Mouse (Mus musculus) myocyte (in vitro differentiated cells): ENCODE measurements around the gene Fam234a.

Source experiments
- CEBPB ChIP-seq: IDR thresholded peaks from 2 replicates; pipeline ENCODE4 v1.6.1; 2011; ENCODE audit warnings: mild to moderate bottlenecking, moderate library complexity; ENCODE audit not compliant: poor library complexity, insufficient read depth, severe bottlenecking
- E2F4 ChIP-seq: IDR thresholded peaks from one replicate; pipeline ENCODE4 v1.6.1; 2011; ENCODE audit warnings: mild to moderate bottlenecking, control low read depth, moderate library complexity; ENCODE audit not compliant: insufficient read depth
- MAX ChIP-seq: IDR thresholded peaks from one replicate; pipeline ENCODE4 v1.6.1; 2011; ENCODE audit warnings: low read depth, mild to moderate bottlenecking, control low read depth
- MYOD1 ChIP-seq, 3 experiments: IDR thresholded peaks; one replicate each; pipeline ENCODE4 v1.6.1; 2011; ENCODE audit warnings: control low read depth in 2 of 3, low read depth in 2 of 3, mild to moderate bottlenecking in 2 of 3, moderate library complexity in 1 of 3; ENCODE audit not compliant: insufficient read length in 2 of 3, control insufficient read depth in 1 of 3
- MYOG ChIP-seq, 3 experiments: IDR thresholded peaks; one replicate each; pipeline ENCODE4 v1.6.1; 2011; ENCODE audit warnings: control low read depth in 2 of 3, low read depth in 2 of 3, mild to moderate bottlenecking in 2 of 3; ENCODE audit not compliant: insufficient read length in 2 of 3, control insufficient read depth in 1 of 3, insufficient read depth in 1 of 3
- POLR2A ChIP-seq: IDR thresholded peaks from one replicate; pipeline ENCODE4 v1.6.1; 2011; ENCODE audit warnings: low read depth, mild to moderate bottlenecking, control low read depth, moderate library complexity; ENCODE audit not compliant: insufficient read length
- POLR2AphosphoS2 ChIP-seq: IDR thresholded peaks from one replicate; pipeline ENCODE4 v1.6.1; 2011; ENCODE audit warnings: low read depth, control low read depth; ENCODE audit not compliant: insufficient read length
- REST ChIP-seq: IDR thresholded peaks from one replicate; pipeline ENCODE4 v1.6.1; 2011; ENCODE audit warnings: mild to moderate bottlenecking, control low read depth, moderate library complexity; ENCODE audit not compliant: insufficient read depth, insufficient read length
- SRF ChIP-seq: IDR thresholded peaks from one replicate; pipeline ENCODE4 v1.6.1; 2011; ENCODE audit warnings: low read depth; ENCODE audit not compliant: control insufficient read depth, insufficient read length
- TCF12 ChIP-seq: IDR thresholded peaks from one replicate; pipeline ENCODE4 v1.6.1; 2011; ENCODE audit warnings: mild to moderate bottlenecking, control low read depth; ENCODE audit not compliant: poor library complexity, insufficient read depth, severe bottlenecking
- TCF3 ChIP-seq: IDR thresholded peaks from one replicate; pipeline ENCODE4 v1.6.1; 2011; ENCODE audit warnings: low read depth, control low read depth; ENCODE audit not compliant: insufficient read length
- USF1 ChIP-seq: IDR thresholded peaks from one replicate; pipeline ENCODE4 v1.6.1; 2011; ENCODE audit warnings: low read depth, mild to moderate bottlenecking, control low read depth, moderate library complexity

- TF ChIP-seq POLR2A (no peak), TCF3 (no peak), USF1 (no peak), MAX (no peak), POLR2AphosphoS2 (no peak), CEBPB (no peak), MYOD1 (IDR thresholded peaks at IDR 0.05; ENCODE audit: control insufficient read depth in 1 of 3, insufficient read length in 2 of 3, low read depth in 2 of 3) (no peak), REST (no peak), TCF12 (no peak), MYOG (IDR thresholded peaks at IDR 0.05; ENCODE audit: control insufficient read depth in 1 of 3, insufficient read depth in 1 of 3, insufficient read length in 2 of 3, low read depth in 2 of 3) (no peak), E2F4 (no peak), SRF (no peak)
Measured at GRCm38 (mm10) chr17:26272586-26272985, 28.5 kb upstream of the Fam234a start.
